25 mouse cellular contexts compared by ENCODE assay signal in genomic region chr3:136952822-136953221, GRCm38 (mm10).
"Had no signal": no experiment of that assay in that cellular context is flagged by ENCODE, and none has a peak within 500 bp of the region (broad histone marks: within the 10 kb centered on the region; RNA-seq: fewer than 3 reads in every experiment).

No protein-coding gene starts in this region.

- H3K36me3 ChIP-seq: heart, embryonic 10.5 days; heart, embryonic 12.5 days; hindbrain, embryonic 10.5 days; hindbrain, embryonic 12.5 days; intestine, embryonic 15.5 days; limb, embryonic 10.5 days; limb, embryonic 12.5 days; liver, embryonic 13.5 days; liver, embryonic 15.5 days had no signal

- DNase-seq: gastrocnemius, postnatal 14 days; gastrocnemius, postnatal 36 days; heart, adult 18-20 months; heart, postnatal 10 days; heart, postnatal 4 days; kidney, adult 18-20 months; kidney, adult 8-10 months; kidney, postnatal 10 days; kidney, postnatal 25 days; kidney, postnatal 4 days; liver; liver, embryonic 13.5 days had no signal

- H3K27ac ChIP-seq: heart, embryonic 10.5 days; hindbrain, embryonic 10.5 days; hindbrain, embryonic 12.5 days; hindbrain, embryonic 14.5 days; intestine, embryonic 15.5 days; limb, embryonic 10.5 days; limb, embryonic 12.5 days; liver, embryonic 13.5 days; liver, embryonic 15.5 days had no signal

- H3K9ac ChIP-seq: heart, embryonic 12.5 days; hindbrain, embryonic 12.5 days; hindbrain, embryonic 14.5 days; intestine, embryonic 15.5 days; limb, embryonic 12.5 days; liver, embryonic 13.5 days; liver, embryonic 15.5 days had no signal

- H3K9me3 ChIP-seq: heart, embryonic 10.5 days; hindbrain, embryonic 10.5 days; hindbrain, embryonic 12.5 days; intestine, embryonic 15.5 days; limb, embryonic 10.5 days; limb, embryonic 12.5 days; liver, embryonic 13.5 days; liver, embryonic 15.5 days had no signal

- ATAC-seq: hindbrain, embryonic 16.5 days; inflammation-experienced regulatory T-cells, adult 6 months; intestine, embryonic 15.5 days; intestine, postnatal 0 days had no signal

- H3K4me2 ChIP-seq: heart, embryonic 12.5 days; hindbrain, embryonic 12.5 days; hindbrain, embryonic 14.5 days; intestine, embryonic 15.5 days; limb, embryonic 12.5 days; liver, embryonic 11.5 days; liver, embryonic 13.5 days; liver, embryonic 15.5 days had no signal

- H3K4me3 ChIP-seq: heart, embryonic 10.5 days; heart, embryonic 12.5 days; hindbrain, embryonic 10.5 days; hindbrain, embryonic 12.5 days; intestine, embryonic 15.5 days; limb, embryonic 10.5 days; limb, embryonic 12.5 days; liver, embryonic 13.5 days; liver, embryonic 15.5 days had no signal

- H3K4me1 ChIP-seq: heart, embryonic 10.5 days; heart, embryonic 12.5 days; hindbrain, embryonic 10.5 days; hindbrain, embryonic 12.5 days; limb, embryonic 10.5 days; limb, embryonic 12.5 days; liver, embryonic 13.5 days; liver, embryonic 15.5 days had no signal

- H3K27me3 ChIP-seq: heart, embryonic 12.5 days; hindbrain, embryonic 12.5 days; intestine, embryonic 15.5 days; limb, embryonic 12.5 days; liver, embryonic 13.5 days; liver, embryonic 15.5 days had no signal
